Mouse (Mus musculus) CH12.LX (cell line): Measurements from ENCODE around the gene Hba-a2. TPM values are rescaled to one million over a fixed set of nuclear protein-coding genes. Genes with fewer than 3 reads are reported as not detected.

Experiments used
- DNase-seq: peaks from one replicate; pipeline ENCODE4 v3.0.0-alpha.2; 2013; ENCODE audit errors: extremely low read depth
- H3K27ac ChIP-seq: 2 replicates; pipeline ENCODE4 v1.5.1; 2012; ENCODE audit warnings: low read depth, mild to moderate bottlenecking, control low read depth, moderate library complexity; ENCODE audit not compliant: insufficient read depth
- H3K27me3 ChIP-seq: replicated peaks from 2 replicates; pipeline ENCODE3; 2012; ENCODE audit warnings: inconsistent platforms
- H3K36me3 ChIP-seq, 2 experiments: replicated peaks in 1 of 2; 2 replicates each; pipeline versions ENCODE3 to v1.6.1; 2012; ENCODE audit warnings: inconsistent platforms in 1 of 2, low read length in 1 of 2, mild to moderate bottlenecking in 1 of 2, mixed read lengths in 1 of 2, moderate library complexity in 1 of 2; ENCODE audit not compliant: control insufficient read depth in 1 of 2, insufficient read depth in 1 of 2
- H3K4me1 ChIP-seq, 2 experiments: 2 replicates each; pipeline ENCODE4 v1.6.1; 2012; ENCODE audit warnings: inconsistent platforms in 1 of 2, moderate library complexity in 1 of 2; ENCODE audit not compliant: insufficient read depth in 2 of 2, control insufficient read depth in 1 of 2
- H3K4me2 ChIP-seq: 2 replicates; pipeline ENCODE4 v1.6.1; 2012; ENCODE audit warnings: low read depth, mild to moderate bottlenecking, control low read depth; ENCODE audit not compliant: poor library complexity, insufficient read depth, severe bottlenecking
- H3K4me3 ChIP-seq, 3 experiments: fragments of 150-350 bp in 1 of 3; sonication (generic) in 1 of 3; replicated peaks in 1 of 3; 2 replicates each; pipeline versions ENCODE3 to v1.5.1; 2011 to 2012; ENCODE audit warnings: low read depth in 2 of 3, low read length in 2 of 3, mild to moderate bottlenecking in 2 of 3, moderate library complexity in 2 of 3, control low read depth in 1 of 3, improper control_type of control experiment in 1 of 3, inconsistent platforms in 1 of 3, mixed read lengths in 1 of 3; ENCODE audit not compliant: poor library complexity in 1 of 3
- H3K79me2 ChIP-seq: replicated peaks from 2 replicates; pipeline ENCODE4 v1.6.1; 2012; ENCODE audit warnings: mild to moderate bottlenecking, moderate library complexity; ENCODE audit not compliant: control insufficient read depth, poor library complexity, insufficient read depth, severe bottlenecking; ENCODE audit errors: extremely low read depth
- H3K9ac ChIP-seq: 2 replicates; pipeline ENCODE4 v1.6.1; 2012; ENCODE audit warnings: low read depth, mild to moderate bottlenecking, control low read depth, moderate library complexity; ENCODE audit not compliant: insufficient read depth
- H3K9me3 ChIP-seq: replicated peaks from 2 replicates; pipeline ENCODE3; 2012; ENCODE audit warnings: low read length, inconsistent platforms, mixed read lengths
- BHLHE40 ChIP-seq: IDR thresholded peaks from 2 replicates; pipeline ENCODE4 v1.6.1; 2011; ENCODE audit warnings: mild to moderate bottlenecking, low read depth, low read length, improper control_type of control experiment
- CHD2 ChIP-seq: IDR thresholded peaks from 2 replicates; pipeline ENCODE4 v1.6.1; 2011; ENCODE audit warnings: low read length, improper control_type of control experiment
- E2F4 ChIP-seq: IDR thresholded peaks from 2 replicates; pipeline ENCODE4 v1.6.1; 2011; ENCODE audit warnings: low read depth, low read length, improper control_type of control experiment; ENCODE audit not compliant: insufficient replicate concordance
- ELF1 ChIP-seq: IDR thresholded peaks from 2 replicates; pipeline ENCODE4 v1.6.1; 2014; ENCODE audit warnings: low read depth, mild to moderate bottlenecking, inconsistent platforms, low read length, improper control_type of control experiment
- EP300 ChIP-seq: IDR thresholded peaks from 2 replicates; pipeline ENCODE4 v1.6.1; 2011; ENCODE audit warnings: low read length, improper control_type of control experiment
- ETS1 ChIP-seq: conservative IDR thresholded peaks from 2 replicates; pipeline ENCODE4 v1.6.1; 2012; ENCODE audit warnings: low read depth, mild to moderate bottlenecking, inconsistent platforms, low read length, improper control_type of control experiment, moderate library complexity
- GABPA ChIP-seq: IDR thresholded peaks from 2 replicates; pipeline ENCODE4 v1.6.1; 2012; ENCODE audit warnings: low read depth, low read length, improper control_type of control experiment, inconsistent platforms; ENCODE audit not compliant: insufficient replicate concordance
- IRF4 ChIP-seq: IDR thresholded peaks from 2 replicates; pipeline ENCODE4 v1.6.1; 2014; ENCODE audit warnings: low read depth, mild to moderate bottlenecking, inconsistent platforms, low read length, improper control_type of control experiment
- JUND ChIP-seq: conservative IDR thresholded peaks from 2 replicates; pipeline ENCODE4 v1.6.1; 2011; ENCODE audit warnings: low read depth, low read length, improper control_type of control experiment
- MAFK ChIP-seq: IDR thresholded peaks from 2 replicates; pipeline ENCODE4 v1.6.1; 2011; ENCODE audit warnings: low read length, improper control_type of control experiment; ENCODE audit not compliant: insufficient replicate concordance
- MAX ChIP-seq: IDR thresholded peaks from 2 replicates; pipeline ENCODE4 v1.6.1; 2011; ENCODE audit warnings: low read length, improper control_type of control experiment
- MEF2A ChIP-seq: IDR thresholded peaks from 2 replicates; pipeline ENCODE4 v1.6.1; 2014; ENCODE audit warnings: low read depth, mild to moderate bottlenecking, inconsistent platforms, low read length, improper control_type of control experiment, borderline replicate concordance
- MXI1 ChIP-seq: IDR thresholded peaks from 2 replicates; pipeline ENCODE4 v1.6.1; 2011; ENCODE audit warnings: mild to moderate bottlenecking, low read depth, low read length, improper control_type of control experiment
- MYC ChIP-seq: IDR thresholded peaks from 2 replicates; pipeline ENCODE4 v1.6.1; 2011; ENCODE audit warnings: low read depth, mild to moderate bottlenecking, improper control_type of control experiment, low read length
- NELFE ChIP-seq: IDR thresholded peaks from 2 replicates; pipeline ENCODE4 v1.6.1; 2011; ENCODE audit warnings: low read depth, low read length, improper control_type of control experiment
- NRF1 ChIP-seq: IDR thresholded peaks from 2 replicates; pipeline ENCODE4 v1.6.1; 2014; ENCODE audit warnings: low read depth, mild to moderate bottlenecking, inconsistent platforms, low read length, improper control_type of control experiment, moderate library complexity
- POLR2A ChIP-seq: IDR thresholded peaks from 2 replicates; pipeline ENCODE4 v1.6.1; 2011; ENCODE audit warnings: low read depth, mild to moderate bottlenecking, improper control_type of control experiment, low read length
- POLR2AphosphoS2 ChIP-seq: IDR thresholded peaks from 2 replicates; pipeline ENCODE4 v1.6.1; 2011; ENCODE audit warnings: low read depth, low read length, improper control_type of control experiment
- RAD21 ChIP-seq: IDR thresholded peaks from 2 replicates; pipeline ENCODE4 v1.6.1; 2011; ENCODE audit warnings: low read depth, mild to moderate bottlenecking, low read length, improper control_type of control experiment, moderate library complexity
- RCOR1 ChIP-seq: conservative IDR thresholded peaks from 2 replicates; pipeline ENCODE4 v1.6.1; 2012; ENCODE audit warnings: low read depth, mild to moderate bottlenecking, inconsistent platforms, low read length, improper control_type of control experiment
- SIN3A ChIP-seq: IDR thresholded peaks from 2 replicates; pipeline ENCODE4 v1.6.1; 2012; ENCODE audit warnings: low read length, improper control_type of control experiment, inconsistent platforms
- TBP ChIP-seq: conservative IDR thresholded peaks from 2 replicates; pipeline ENCODE4 v1.6.1; 2011; ENCODE audit warnings: low read depth, low read length, improper control_type of control experiment
- TCF12 ChIP-seq: IDR thresholded peaks from 2 replicates; pipeline ENCODE4 v1.6.1; 2014; ENCODE audit warnings: low read depth, mild to moderate bottlenecking, inconsistent platforms, low read length, improper control_type of control experiment
- ZC3H11A ChIP-seq: IDR thresholded peaks from 2 replicates; pipeline ENCODE4 v1.6.1; 2012; ENCODE audit warnings: low read depth, mild to moderate bottlenecking, inconsistent platforms, low read length, improper control_type of control experiment
- dilution Hi-C: fragments of 300-500 bp; cut with MboI; formaldehyde crosslinking; loops from 2 replicates; pipeline ENCODE4 v1.14.3; 2020; ENCODE audit warnings: low sequenced_read_pairs; ENCODE audit not compliant: extremely low pct_unique_long_range_greater_than_20kb, extremely low pct_ligation_motif_present
- in situ Hi-C: fragments of 300-500 bp; cut with MboI; formaldehyde crosslinking; loops from 3 replicates; pipeline ENCODE4 v1.14.3; 2019; ENCODE audit warnings: low sequenced_read_pairs, low pct_ligation_motif_present, low pct_unique_long_range_greater_than_20kb, mixed read lengths
- polyA plus RNA-seq: library from polyadenylated mRNA; unstranded; fragments of >175 nt; gene quantifications from 2 replicates; pipeline ENCODE4 v1.2.1, GENCODE M21; 2012; ENCODE audit warnings: low read depth; ENCODE audit not compliant: insufficient read length
- total RNA-seq, 2 experiments: library from RNA; depleted of rRNA; stranded (reverse); fragments of 300-350 nt in 1 of 2; fragments of >200 nt in 1 of 2; gene quantifications; 2 replicates each; pipeline ENCODE4 v1.2.3; 2012 to 2014

Hba-a2 gene
- total and polyA plus RNA-seq, 3 experiments: 2.9 to 10.3 (median 4.6) TPM

DNA sequence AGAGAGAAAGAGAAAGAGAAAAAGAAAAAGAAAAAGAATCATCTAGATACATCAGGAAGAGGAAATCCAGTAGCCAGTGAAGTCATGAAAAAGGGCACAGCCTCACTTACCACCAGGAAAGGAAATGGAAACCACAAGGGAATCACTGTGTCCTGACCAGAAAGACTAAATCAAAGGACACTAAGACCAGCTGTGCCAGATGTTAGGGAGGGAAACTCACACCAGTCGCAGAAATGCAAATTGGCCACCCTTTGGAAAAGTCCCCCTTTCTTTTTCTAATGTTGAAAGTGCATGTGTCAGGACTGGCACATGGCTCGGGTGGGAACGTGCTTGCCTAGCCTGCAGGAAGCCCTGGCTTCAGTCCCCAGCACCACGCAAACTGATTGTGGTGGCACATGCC lies 25.1 kb upstream of the Hba-a2 start:
- Histone ChIP-seq H3K9ac (no peak overlapping the region), H3K4me2 (no peak overlapping the region), H3K27me3 (peaks cover 2% of the 10 kb centered on the region), H3K9me3 (no peaks in the 10 kb centered on the region), H3K27ac (no peak overlapping the region), H3K4me1 (peaks cover 13 to 30% of the 10 kb centered on the region in 2 experiments)
- dilution Hi-C loops: no loop called here
- peak; percentile 86 for DNase-seq
- in situ Hi-C loops: no loop called here
- TF ChIP-seq E2F4 (no peak), ELF1 (peak; percentile 14; the same call in 1 of the 2 replicates), EP300 (peak; percentile 94), JUND (peak; percentile 41; the same call in 1 of the 2 replicates), NRF1 (no peak), MAX (peak; percentile 95), GABPA (no peak), POLR2AphosphoS2 (no peak), RAD21 (no peak), BHLHE40 (peak; percentile 99), TBP (no peak), POLR2A (no peak), ZC3H11A (no peak), TCF12 (peak; percentile 98), SIN3A (no peak; the same call in 1 of the 2 replicates), MEF2A (peak; percentile 71; the same call in 1 of the 2 replicates), MXI1 (peak; percentile 67; the same call in 1 of the 2 replicates), IRF4 (peak; percentile 80), RCOR1 (peak; percentile 86), NELFE (no peak), ETS1 (peak; percentile 94), CHD2 (peak; percentile 67; the same call in 1 of the 2 replicates), MAFK (peak; percentile 54; the same call in 1 of the 2 replicates), MYC (peak; percentile 97)
- TF ChIP-seq, all 38 proteins: peak for 14
- Histone ChIP-seq H3K4me3 (no peak overlapping the region), H3K79me2 (peaks cover 4% of the 10 kb centered on the region; the same call in 1 of the 2 replicates), H3K36me3 (no peaks in the 10 kb centered on the region)
